Mouse (Mus musculus): ENCODE measurements around the gene Gm7298.
"Not testable (repeated sequence)": the region's sequence is repeated elsewhere in the genome, so short reads cannot be mapped to it uniquely, and the experiment has no call there.

The Gm7298 gene

DNA sequence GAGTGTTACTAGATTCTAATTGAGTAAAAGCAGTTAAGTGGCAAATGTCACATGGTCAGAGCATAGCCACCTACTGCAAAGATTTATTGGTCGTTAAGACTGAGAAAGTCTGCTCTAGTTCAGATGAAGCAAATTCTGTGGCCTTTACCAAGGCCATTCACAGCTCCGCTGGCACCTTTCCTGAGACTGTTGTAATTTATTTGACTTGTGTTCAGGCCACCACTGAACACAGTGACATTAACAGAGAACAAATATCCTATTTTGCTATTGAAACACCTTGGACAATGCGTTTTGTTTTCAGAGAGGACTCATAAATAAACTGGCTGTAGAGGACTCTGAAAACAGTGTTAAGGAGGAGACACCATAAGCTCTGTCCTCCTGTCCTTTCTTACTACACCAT lies at the start of gene Gm7298:
Gene Gm7298, plus strand, starts transcription at position 301 of the 400 bp plus-strand sequence.
- no peak for DNase-seq

DNA sequence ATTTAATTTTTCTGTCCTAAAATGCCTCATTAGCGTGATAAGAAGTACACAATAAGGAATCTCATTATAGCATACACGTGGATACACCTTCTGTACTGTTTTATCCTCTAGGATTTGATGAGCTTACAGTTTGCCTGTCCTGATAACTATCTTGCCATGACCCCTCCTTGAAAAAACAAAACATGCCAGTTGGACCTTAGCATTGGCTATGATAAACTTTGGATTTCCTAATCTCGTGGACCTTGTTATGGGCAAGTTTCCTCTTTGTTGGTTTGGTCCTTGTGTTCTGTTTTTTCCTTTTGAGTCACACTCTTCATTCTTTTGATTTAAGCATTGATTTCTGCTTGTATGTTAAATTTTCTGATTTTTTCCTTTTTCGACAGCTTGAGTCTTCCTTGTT lies 95.3 kb downstream of the Gm7298 start:
- DNase-seq, result no peak

DNA sequence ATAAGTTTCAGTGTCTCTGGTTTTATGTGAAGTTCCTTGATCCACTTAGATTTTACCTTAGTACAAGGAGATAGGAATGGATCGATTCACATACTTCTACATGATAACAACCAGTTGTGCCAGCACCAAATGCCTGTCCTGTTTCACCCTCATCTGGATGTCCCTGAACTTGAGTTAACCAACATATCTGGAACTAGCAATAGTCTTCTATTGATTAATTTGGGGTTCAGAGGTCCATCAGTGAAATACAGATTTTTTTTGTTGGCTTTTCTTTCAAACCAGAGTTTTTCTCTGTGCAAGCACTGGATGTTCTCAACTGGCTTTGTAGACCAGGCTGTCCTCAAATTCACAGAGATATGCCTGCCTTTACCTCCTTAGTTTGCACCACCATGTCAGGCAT lies 103.6 kb downstream of the Gm7298 start:
- no peak for DNase-seq

DNA sequence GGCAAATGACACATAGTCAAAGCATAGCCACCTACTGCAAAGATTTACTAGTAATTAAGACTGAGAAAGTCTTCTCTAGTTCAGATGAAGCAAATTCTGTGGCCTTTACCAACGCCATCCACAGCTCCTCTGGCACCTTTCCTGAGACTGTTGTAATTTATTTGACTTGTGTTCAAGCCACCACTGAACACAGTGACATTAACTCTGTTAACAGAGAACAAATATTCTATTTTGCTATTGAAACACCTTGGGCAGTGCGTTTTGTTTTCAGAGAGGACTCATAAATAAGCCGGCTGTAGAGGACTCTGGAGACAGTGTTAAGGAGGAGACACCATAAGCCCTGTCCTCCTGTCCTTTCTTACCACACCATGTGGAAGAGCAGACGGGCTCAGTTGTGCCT lies 105.5 kb downstream of the Gm7298 start, which contains the start of gene Mug1:
Gene Mug1, plus strand, starts transcription at position 271 of the 400 bp plus-strand sequence.
- DNase-seq, result not testable (repeated sequence)
